Mouse (Mus musculus): ENCODE data around the gene Dcaf6.
"Not testable (repeated sequence)": the region's sequence is repeated elsewhere in the genome, so short reads cannot be mapped to it uniquely, and the experiment has no call there.

Dcaf6 gene

DNA sequence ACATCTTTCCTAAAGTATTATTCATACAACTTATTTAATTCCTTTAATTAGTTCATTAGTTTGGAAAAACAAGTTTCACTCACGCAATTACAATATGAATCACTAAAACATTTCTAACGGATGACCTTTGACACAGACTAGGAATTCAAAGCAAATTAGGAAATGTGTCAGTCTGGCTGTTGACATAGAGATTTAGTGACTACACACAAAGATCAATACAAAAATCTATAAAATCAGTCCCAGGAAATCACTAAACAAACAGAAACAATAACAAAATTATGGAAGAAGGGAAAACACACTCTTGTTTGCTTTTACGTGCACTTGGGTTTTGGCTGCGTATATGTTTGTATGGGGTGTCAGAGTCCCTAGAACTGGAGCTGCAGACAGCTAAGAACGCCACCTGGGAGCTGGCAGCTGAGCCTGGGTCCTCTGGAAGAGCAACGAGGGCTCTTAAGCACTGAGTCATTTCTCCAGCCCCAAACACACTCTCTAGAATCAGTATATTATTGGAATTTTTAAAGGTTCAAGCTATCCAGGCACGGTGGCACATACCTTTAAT, 38.8 kb downstream of the Dcaf6 start:
- no peak for DNase-seq

DNA sequence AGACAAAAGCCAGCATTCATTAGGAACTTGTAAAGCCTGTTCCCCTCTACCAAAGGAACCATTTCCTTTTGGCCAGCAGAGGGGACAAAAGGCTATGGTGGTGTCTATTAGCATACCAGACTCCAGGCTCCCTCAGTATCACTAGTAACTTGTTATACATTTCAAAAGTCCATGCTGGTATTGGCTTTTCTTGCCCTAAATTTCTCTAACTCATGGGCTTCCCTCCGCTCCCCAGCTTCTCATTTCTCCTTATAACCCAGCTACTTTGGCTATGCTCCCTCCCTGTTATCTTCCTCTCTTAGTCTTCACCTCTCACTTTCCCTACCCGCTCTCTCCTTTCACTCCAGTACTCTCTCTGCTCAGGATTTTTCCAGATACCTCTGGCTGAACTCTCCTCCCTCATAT, 63.9 kb downstream of the Dcaf6 start:
- DNase-seq = peak; percentile 14

DNA sequence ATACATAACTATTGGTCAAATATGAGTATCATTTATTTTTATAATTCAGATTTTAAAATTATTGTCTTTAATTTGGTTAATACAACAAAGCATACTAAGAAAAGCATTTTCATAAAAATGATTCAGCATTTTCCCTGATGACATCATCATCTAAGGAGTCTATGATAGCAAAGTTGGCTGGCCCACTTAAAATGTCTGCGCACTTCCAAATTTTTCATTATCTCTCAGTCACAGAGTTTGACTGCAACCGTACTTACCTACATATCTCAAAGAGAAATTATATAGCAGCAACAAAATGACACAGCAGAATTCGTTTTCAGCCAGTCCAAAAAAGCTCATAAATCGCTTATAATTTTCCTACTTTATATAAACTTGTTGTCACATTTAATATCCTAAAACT, 64.3 kb downstream of the Dcaf6 start:
- DNase-seq = peak; percentile 53

DNA sequence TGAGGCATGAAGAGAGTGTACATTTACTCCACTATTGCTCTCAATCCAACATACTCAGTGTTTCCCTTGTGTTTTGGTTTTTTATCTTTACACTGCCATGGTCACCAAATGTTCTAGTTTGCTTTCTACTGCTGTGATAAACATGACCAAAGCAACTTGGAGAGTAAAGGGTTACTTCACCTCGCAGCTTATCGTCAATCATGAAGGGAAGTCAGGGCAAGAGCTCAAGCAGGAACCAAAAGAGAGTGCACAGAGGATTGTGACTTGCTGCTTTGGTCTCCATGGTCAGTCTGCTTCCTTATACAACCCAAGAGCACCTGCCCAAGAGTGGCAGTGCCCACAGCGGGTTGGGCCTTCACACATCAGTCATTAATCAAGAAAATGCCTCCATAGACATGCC, 65.4 kb downstream of the Dcaf6 start:
- peak; percentile 13 for DNase-seq

DNA sequence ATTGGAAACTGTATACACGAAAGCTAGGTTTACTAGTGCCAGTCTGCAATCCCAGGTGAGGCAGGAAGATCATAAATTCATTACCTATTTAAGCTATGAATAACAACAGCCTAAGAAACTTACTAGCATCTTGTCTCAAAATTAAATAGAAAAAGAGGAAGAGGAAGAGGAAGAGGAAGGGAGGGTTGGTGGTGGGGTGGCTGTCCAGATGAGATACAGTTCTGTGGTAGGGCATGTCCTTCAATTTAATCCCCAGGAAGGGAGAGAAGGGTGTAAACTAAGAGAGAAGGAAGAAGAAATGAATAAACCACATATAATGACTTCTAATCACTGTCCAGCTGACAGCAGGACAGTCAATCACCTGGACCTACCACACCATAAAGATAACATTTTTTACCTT, 67.2 kb downstream of the Dcaf6 start:
- no peak for DNase-seq

DNA sequence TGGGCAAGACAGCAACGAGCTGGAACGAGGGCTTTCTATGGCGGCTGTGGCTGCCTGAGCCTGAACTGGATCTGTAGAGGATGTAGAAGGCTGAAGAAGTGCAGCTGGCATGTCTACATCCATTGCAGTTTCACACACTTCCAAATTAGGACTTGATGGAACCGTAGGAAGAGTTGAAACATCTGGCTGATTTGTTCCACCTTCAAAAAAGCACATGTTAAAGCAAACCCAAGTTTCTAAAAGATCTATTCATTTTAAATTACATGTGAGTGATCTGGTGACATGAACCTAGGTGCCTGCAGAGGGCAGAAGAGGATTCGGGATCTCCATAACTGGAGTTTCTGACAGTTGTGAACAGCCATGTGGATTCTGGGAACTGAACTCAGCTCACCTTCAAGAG, 71.6 kb downstream of the Dcaf6 start:
- peak; percentile 45 for DNase-seq

DNA sequence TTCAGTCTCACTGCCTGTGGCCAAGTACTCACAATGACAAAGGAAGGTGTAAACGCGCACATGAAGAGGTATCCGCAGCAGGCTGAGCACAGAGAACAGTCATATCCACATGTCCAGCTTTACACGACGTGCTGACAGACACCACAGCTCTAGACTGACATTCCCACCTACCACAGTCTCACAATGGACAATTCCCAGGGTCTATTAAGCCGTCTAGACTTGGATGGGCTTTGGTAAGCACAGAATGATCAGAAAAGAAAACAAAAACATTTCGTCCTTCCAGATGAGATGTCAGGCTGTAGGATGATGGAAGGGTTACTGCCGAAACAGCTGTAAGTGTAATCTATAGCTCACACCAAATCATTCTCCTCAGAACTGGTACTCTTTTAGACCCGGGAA, 73.8 kb downstream of the Dcaf6 start:
- DNase-seq = no peak

DNA sequence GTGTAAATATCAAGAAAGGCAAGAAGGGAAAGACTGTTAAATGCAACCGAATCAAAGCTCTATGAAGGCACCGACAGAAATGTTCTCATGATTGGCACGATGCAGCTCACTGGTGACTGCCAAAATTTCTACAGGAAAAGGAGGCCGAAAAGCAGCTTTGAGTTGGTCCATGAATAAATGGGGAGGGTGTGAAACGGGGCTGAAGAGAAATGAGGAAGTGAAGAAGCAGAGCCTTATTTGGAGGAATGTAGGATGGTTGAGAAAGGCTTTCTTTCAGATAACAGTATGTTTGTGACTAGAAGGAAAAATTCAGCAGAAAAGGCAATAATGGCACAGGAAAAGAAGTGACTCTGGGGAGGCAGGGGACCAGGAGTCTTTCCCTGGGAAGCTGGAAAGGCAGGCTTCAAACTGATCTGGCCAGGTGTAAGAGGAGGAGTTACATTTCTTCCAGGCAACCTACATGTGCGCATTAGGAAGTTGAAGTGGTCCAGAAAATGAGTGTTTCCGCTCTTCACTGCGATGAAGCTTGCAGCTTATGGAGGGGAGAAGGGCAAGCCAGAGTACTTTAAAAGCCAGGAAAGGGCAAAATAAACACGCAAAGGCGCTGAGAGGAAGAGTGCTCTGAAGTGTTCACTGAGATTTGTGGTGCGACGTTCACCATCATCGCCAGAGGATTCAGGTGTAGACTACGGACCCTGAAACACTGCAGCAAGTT, 74.3 kb downstream of the Dcaf6 start:
- DNase-seq = no peak

DNA sequence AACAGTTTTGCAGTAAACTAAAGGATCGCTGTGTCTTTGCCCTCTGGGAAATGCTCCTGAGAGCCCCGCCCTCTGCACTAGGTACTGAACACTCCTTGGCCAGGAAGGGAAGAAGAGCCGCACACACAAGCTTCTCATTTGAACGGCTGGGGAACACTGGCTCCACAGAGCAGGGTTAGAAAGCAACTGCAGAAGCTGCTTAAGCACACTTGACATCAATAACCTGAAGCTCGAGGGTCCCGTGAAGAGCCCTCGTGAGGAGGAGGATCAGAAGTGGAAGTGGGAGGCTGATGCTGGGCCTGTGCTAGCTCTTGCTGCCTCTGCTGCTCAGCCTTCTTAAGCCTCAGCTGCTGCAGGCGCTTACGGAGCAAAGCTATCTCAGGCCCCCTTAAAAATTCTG, 86.4 kb downstream of the Dcaf6 start:
- DNase-seq = no peak

DNA sequence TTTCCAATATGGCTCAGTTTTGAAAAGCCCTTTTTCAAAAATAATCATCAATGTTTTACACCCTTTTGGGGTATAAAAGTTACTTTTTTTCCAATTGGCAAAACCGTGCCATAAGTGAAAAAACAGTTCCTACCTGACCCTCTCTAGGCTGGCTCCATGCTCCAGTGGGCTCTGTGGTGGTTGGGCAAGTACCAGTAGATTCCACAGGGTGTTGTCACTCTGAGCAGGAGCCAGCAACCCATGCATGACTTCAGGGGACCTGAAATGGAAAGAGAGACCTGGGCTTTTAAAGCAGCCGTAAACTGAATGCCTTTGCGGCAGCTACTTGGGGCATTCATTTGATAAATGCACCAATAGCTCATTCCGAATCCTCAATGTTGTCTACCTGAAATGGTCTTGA, 89.3 kb downstream of the Dcaf6 start:
- no peak for DNase-seq

DNA sequence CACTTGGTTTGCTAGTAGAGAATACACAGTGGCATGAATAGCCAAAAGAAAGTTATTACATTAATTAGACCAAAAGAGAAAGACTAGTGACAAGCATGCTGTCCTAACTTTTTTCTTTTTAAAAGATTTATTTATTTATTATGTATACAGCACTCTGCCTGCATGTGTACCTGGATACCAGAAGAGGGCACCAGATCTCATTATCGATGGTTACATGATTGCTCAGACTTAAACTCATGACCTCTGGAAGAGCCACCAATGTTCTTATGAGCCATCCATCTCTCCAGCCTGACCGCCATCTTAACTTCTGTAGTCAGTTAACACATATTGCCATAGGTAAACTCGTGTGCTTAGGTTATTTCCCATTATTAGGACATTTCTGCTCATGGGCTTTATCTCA, 95.2 kb downstream of the Dcaf6 start:
- DNase-seq = no peak

DNA sequence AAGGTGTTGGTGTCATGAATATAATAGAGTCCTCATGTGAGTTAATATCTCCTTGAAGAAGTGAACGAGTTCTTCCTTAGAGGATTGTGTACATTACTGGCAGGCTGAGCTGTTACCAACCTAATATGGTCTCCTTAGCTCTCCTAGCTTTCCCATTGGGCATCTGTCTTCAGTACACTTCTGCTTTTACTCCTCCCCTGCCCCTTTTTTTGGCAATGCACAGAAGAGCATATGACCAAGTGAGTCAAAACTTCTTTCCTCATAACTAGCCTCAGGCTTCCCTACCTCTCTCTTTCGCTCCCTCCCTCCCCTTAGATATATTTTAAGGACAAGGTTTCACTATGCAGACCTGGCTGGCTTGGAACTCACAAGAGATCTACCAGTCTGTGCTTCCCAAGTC, 97.0 kb downstream of the Dcaf6 start:
- no peak for DNase-seq

DNA sequence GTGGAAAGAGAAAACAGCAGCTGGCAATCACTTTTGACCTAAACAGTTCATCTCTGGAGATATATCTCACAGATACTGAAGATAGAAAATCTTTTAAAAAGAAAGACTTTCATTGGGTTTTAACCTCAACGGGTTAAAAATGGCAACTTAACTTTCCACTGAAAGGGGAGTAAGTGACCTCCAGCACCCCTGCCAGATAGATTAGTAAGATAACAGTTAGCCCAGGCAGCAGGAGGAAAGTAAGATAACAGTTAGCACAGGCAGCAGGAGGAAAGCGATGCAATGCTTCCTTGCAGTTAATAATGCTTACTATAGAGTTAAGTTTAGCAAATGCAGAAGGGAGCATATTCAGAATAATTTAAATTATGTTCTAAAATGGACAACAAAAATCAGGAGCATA, 103.9 kb downstream of the Dcaf6 start:
- peak; percentile 18 for DNase-seq

DNA sequence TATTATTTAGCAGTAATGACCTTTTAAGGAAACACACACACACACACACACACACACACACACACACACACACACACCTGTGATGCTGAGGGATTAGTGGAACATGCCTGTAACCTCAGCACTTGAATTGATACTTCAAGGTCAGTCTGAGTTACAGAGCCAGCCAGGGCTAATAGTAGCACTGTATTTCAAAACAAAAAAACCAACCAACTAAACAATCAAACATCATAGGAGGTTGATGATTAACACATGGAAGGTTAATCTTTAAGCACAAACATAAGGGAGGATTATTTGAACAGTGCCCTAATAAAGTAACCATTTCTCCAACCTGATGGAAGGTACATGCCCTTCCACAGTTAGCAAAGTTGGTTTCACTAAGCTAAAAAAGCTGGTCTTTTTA, 111.6 kb downstream of the Dcaf6 start:
- no peak for DNase-seq

DNA sequence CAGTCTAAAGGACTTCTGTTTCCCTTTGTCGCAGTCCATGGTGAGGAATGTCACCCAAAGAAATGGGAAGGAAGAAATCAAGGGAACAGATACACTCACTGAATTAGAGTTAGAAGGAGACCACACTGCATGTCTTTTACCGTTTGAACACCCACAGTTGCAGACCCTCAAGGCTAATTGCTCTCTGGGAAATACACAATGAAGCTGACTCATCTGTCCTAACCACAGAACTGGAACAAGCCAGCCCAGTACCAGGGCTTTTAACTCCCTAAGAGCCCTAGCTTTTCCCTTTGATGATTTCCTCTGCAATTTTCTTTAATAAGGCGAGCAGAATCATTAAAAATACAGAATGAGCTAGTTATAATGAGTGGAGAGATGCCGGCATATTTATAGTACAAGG, 115.8 kb downstream of the Dcaf6 start:
- no peak for DNase-seq

DNA sequence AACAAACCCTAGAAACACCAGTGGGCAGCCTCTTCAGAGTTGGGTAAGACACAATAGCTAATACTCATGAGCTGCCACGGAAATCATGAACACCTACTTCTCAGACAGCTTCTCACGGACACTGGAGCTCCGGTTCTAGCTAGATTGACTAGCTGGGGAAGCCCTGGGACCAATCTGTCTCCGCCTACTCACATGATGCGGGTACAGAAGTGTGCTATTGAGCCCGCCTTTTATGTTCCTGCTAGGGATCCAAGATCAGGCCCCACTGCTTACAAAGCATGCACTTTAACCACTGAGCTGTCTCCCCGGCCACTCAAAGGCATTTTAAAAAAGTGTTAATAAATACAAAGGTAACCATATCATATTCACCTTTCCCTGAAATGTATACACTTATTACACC, 118.1 kb downstream of the Dcaf6 start:
- no peak for DNase-seq

DNA sequence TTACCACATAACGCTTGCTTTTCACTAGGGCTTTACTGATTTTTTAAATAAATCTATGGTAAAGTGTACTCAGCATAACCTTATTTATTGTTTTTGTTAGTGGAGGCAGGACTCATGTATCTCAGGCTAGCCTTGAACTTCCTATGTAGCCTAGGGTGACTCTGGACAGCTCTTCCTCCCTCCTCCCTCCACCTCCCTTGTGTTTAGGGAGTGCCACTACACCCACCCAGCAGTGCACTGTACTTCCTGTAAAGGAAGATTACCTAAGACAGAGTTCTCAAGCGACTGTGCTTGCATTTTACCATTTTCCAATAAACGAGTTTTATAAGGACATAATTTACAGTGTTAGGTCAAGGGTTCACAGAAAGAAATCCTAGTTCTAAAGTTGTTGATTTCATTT, 127.5 kb downstream of the Dcaf6 start:
- no peak for DNase-seq

DNA sequence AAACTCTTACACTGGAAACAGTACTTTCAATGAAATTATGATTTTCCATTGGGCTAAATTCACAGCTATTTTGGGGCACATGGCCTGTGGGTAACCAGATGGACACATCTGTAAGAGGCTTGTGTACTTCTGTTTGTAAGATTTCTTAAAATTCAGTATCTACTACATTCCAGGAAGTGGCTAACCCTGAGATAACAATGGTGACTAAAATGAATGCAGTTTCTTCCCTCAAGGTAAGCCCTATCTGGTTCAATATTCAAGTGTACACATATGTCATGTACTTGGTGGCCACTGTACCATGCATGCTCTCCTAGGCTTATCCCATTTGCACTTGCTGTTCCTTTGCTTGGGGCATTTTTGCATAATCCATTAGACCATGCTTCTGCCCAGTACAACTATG, 129.4 kb downstream of the Dcaf6 start:
- DNase-seq = no peak

DNA sequence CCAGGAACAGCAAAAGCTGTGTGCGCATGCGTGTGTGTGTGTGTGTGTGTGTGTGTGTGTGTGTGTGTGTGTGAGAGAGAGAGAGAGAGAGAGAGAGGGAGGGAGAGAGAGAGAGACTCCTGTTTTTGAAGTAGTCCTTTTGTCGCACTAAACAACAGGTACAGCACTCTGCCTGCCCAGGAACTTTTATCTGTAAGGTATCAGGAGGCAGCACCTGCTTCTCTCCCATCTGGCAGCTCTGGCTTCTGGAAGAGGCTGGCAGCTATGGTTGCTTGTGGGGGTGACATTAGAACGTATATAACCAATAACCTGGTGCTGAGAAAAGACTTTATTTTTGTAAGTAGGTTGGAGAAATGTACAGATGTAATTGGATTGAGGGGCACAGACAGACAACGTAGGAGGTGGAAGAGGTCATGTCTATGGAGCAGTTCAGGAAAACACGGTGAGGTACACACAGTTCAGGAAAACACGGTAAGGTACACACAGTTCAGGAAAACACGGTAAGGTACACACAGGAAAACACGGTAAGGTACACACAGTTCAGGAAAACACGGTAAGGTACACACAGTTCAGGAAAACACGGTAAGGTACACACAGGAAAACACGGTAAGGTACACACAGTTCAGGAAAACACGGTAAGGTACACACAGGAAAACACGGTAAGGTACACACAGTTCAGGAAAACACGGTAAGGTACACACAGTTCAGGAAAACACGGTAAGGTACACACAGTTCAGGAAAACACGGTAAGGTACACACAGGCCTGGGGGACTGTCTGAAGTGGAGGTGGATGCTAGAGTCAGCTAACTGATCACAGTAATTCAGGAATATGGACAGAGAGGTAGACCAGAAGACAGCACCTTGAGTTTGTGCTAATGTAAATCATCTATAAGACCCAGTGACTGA, 131.6 kb downstream of the Dcaf6 start:
- not testable (repeated sequence) for DNase-seq

DNA sequence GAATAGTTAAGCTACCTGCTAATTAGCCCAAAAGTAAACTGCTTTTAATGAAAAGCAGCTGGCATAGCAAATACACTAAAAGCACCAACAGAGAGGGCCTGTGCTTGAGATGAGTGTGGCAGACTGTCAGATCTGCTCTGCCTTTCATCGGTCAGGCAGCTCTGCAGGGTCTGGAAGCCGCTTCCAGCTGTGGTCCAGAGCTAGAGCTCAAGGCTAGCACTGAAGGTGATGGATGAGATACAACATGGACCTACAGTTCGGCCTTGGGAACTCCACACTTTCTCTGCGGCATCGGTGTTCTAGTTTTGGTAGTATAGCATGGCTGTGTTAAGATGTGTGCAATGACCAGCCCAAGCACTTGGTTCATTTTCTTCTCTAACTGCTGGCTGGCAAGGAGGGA, 132.4 kb downstream of the Dcaf6 start:
- no peak for DNase-seq

DNA sequence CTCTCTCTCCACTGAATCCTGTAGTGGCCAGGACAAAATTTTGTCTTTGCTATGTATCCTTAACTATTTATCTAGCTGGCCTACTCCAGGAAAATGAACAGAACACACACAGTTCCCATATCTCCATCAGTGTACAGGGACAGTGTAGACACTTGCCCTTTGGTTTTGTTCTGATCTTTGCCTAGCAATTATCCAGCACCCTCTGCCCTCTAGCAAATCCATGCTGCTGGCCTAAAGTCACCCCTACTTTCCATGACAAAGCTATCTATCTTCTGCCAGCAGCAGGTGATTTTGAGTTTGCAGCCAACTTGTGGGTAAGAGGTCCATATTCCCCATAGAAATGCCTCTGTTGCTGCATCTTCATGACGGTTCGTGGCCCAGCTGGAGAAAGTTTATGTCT, 132.9 kb downstream of the Dcaf6 start:
- DNase-seq = no peak

DNA sequence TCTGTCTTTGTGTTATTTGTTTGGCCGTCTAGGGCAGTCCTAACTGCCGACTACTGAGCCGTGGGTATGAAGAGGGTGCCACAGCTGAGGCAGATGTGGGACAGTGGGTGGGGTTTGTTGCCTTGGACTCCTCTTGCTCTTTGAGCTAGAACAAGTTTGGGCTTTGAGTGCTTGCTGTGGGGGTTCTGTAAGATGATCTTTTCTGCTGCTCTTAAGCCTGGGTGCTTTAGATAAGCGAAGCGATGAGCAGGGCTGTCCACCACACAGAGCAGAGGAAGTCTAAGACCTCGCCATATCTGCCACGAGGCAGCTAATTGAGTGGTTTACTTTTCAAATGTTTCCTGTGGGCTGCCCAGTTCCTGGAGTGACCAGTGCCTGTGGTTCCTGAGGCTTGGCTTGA, 137.3 kb downstream of the Dcaf6 start:
- DNase-seq = peak; percentile 58

DNA sequence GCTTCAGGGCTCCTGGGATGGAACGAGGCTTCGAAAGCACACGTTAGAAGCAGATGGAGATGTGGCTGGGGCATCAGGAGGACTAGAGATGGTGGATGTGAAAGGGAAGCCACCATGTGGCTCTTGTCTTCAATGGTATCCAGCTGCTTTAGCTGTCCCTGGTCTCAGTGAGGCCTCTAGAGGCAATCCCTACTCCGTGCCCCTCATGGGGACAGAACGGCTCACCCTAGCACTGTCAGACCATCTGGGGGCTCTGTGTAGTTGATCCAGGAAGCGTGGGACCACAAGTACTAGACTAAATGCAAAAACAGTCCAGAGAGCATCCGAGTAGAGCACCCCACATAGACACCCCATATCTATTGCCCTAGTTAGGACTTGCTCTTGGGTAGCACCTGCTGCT, 138.4 kb downstream of the Dcaf6 start:
- DNase-seq = no peak

DNA sequence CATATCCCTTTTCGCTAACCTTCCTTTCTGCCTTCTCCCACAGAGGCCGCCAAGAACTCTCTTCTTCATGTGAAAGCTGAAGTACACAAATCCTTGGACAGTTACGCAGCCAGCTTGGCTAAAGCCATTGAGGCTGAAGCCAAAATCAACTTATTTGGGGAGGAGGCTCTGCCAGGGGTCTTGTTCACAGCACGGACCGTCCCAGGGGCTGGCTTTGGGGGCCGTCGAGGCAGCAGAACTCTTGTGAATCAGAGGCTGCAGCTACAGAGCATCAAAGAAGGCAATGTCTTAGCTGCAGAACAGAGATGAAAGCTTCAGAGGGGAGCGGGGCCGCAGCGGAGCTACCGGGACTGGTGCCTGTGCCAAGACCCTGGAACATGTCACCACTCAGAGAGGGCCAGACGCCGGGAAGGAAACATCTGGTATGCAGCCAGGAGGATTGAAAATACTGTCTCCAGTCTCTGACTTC, 138.8 kb downstream of the Dcaf6 start:
- no peak for DNase-seq
